Mouse (Mus musculus) neural tube, embryonic 12.5 days (tissue): ENCODE measurements around the gene Msrb3. TPM values are rescaled to one million over a fixed set of nuclear protein-coding genes. Genes with fewer than 3 reads are reported as not detected.

Source experiments
- ATAC-seq: fragments of 200-750 bp; cut with Nextera tagmentation; 2 replicates; pipeline ENCODE4 v1.8.0; 2017; ENCODE audit warnings: low read depth, mild to moderate bottlenecking, moderate TSS enrichment, moderate library complexity; ENCODE audit not compliant: low FRiP score
- H3K27ac ChIP-seq: fragments of 300-500 bp; sonication (generic); 2 replicates; pipeline ENCODE4 v1.5.1; 2016
- H3K27me3 ChIP-seq: fragments of 300-500 bp; sonication (generic); replicated peaks from 2 replicates; pipeline ENCODE4 v1.6.1; 2016; ENCODE audit warnings: mild to moderate bottlenecking
- H3K36me3 ChIP-seq: fragments of 300-500 bp; sonication (generic); 2 replicates; pipeline ENCODE4 v1.6.1; 2016; ENCODE audit warnings: mild to moderate bottlenecking
- H3K4me1 ChIP-seq: fragments of 300-500 bp; sonication (generic); 2 replicates; pipeline ENCODE4 v1.6.1; 2016
- H3K4me2 ChIP-seq: fragments of 300-500 bp; sonication (generic); replicated peaks from 2 replicates; pipeline ENCODE4 v1.6.1; 2016; ENCODE audit warnings: mild to moderate bottlenecking
- H3K4me3 ChIP-seq: fragments of 300-500 bp; sonication (generic); 2 replicates; pipeline ENCODE4 v1.5.1; 2016
- H3K9ac ChIP-seq: fragments of 300-500 bp; sonication (generic); 2 replicates; pipeline ENCODE4 v1.6.1; 2016; ENCODE audit warnings: mild to moderate bottlenecking
- H3K9me3 ChIP-seq: fragments of 300-500 bp; sonication (generic); 2 replicates; pipeline ENCODE4 v1.6.1; 2016; ENCODE audit warnings: mild to moderate bottlenecking
- WGBS: fragments of 180-500 bp; shearing (Covaris S2); methylation state at CpG from one replicate; pipeline ENCODE4 v1.1.7; 2016; 5-methylcytosine and 5-hydroxymethylcytosine counted together
- polyA plus RNA-seq: library from polyadenylated mRNA; unstranded; fragments of >200 nt; fragmentation: Nextera tagmentation; extraction: Ambion mirVana; gene quantifications from 2 replicates; pipeline ENCODE4 v1.2.1, GENCODE M21; 2016

Gene Msrb3
- polyA plus RNA-seq, 1 experiment from 2014 or later, result 3.5 TPM

DNA sequence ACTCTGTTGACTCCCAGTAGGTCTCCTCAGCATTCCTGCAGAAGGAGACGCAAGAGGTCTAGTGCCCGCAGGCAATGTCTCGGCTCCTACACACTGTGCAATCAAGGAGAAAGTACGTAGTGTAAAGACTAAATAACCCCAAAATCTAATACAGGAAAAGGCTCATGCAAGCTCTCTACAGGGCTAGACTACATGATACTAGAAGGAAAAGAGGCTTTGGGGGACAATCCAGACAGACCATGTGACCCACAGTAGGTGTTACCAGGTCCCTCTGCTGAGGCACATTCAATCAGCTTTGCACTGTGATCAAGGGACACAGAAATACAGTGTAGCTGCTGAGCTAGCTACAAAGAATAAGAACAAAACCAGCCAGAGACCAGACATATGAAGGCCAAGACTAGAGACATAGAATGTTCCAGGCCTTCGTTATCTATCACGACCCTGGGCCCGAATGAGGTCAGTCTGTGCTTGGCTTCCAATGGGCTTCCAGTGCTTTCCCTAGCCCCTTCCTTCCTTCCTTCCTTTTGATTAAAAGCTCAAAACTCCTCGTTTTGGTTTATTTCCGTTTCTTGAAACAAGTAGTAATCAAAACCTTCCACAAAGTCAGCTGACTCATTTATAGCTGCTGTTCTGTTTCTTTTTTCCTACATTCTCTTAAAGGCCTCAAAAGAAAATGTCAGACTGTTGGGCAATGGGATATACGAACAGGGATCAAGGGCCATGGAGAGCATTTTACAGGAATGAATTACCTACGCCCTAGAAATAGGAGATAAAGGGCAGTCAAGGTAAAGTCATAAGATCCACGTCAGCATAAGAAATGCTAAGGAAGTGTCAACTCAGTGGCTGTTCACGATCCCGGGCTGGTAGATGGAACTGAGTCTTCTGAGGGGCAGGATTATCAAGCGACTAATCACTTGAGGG lies 3.7 kb downstream of the Msrb3 start:
- Histone ChIP-seq H3K4me2 (no peak overlapping the region), H3K27ac (no peak overlapping the region), H3K27me3 (peaks cover 3% of the 10 kb centered on the region; the same call in 1 of the 2 replicates), H3K9ac (no peak overlapping the region), H3K9me3 (0 out of 2 replicates have a peak, but pooled peaks cover 5% of the 10 kb centered on the region), H3K4me1 (peaks cover 12% of the 10 kb centered on the region), H3K36me3 (no peaks in the 10 kb centered on the region), H3K4me3 (no peak overlapping the region)
- 81% methylated on average over 15 of the region's 15 CpGs for WGBS
- no peak for ATAC-seq

DNA sequence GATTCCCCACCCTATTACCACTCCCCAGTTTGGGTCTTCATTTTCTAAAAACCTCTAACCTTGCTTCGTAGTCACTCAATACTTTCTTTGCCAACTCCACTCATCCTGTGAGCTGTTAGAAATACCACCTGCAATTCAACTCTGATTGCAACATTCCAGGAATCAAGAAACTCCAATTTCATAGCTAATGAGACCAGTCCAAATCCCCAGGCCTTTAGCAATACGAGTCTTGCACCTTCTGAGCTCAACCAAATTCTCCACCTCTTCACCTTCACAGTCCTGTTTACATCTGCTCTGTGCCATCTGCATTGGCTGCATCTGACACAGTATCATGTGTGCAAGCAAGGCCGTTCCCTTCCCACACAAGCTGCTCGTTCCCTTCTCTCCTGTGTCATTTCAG lies 5.0 kb downstream of the Msrb3 start:
- no peak for ATAC-seq

GRCm38 (mm10) chr10:120891131-120891530 lies 7.8 kb downstream of the Msrb3 start:
- Histone ChIP-seq H3K27me3 (no peaks in the 10 kb centered on the region), H3K4me1 (no peaks in the 10 kb centered on the region), H3K4me2 (no peak overlapping the region), H3K27ac (no peak overlapping the region), H3K36me3 (no peaks in the 10 kb centered on the region), H3K9me3 (0 out of 2 replicates have a peak, but pooled peaks cover 5% of the 10 kb centered on the region), H3K9ac (no peak overlapping the region), H3K4me3 (no peak overlapping the region)
- no peak for ATAC-seq
- WGBS, result 94% methylated on average over 4 of the region's 4 CpGs

More for the DNA sequence above, 5.0 kb downstream of the Msrb3 start:
- peaks cover 7% of the 10 kb centered on the region for H3K4me1 ChIP-seq
- 79% methylated on average over 4 of the region's 4 CpGs for WGBS
- no peak overlapping the region for H3K27ac ChIP-seq
- peaks cover 3% of the 10 kb centered on the region; the same call in 1 of the 2 replicates for H3K27me3 ChIP-seq
- no peak overlapping the region for H3K4me3 ChIP-seq
- no peaks in the 10 kb centered on the region for H3K36me3 ChIP-seq
- 0 out of 2 replicates have a peak, but pooled peaks cover 5% of the 10 kb centered on the region for H3K9me3 ChIP-seq
- H3K9ac ChIP-seq, result no peak overlapping the region
- no peak overlapping the region for H3K4me2 ChIP-seq

DNA sequence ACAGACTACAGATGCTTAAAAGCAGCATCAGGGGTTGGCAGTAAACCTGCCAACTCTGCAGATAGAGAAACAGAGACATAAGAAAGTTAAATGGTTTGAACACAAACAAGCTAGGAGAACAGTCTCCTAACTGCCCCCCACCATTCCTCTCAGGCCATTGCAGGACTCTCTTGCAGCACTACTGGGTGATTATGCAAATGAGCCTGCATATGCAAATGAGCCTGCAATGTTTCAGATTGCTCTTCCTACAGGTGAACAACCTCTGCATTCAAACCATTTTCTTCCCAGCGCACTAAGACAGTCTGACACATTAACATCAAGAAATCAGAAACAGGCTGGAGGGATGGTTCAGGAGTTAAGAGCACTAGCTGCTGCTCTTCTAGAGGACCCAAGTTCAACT lies 8.3 kb downstream of the Msrb3 start:
- Histone ChIP-seq H3K4me3 (no peak overlapping the region), H3K27ac (no peak overlapping the region), H3K4me2 (no peak overlapping the region), H3K4me1 (no peaks in the 10 kb centered on the region), H3K27me3 (no peaks in the 10 kb centered on the region), H3K9ac (no peak overlapping the region), H3K36me3 (no peaks in the 10 kb centered on the region), H3K9me3 (0 out of 2 replicates have a peak, but pooled peaks cover 5% of the 10 kb centered on the region)
- WGBS, result 92% methylated on average over 1 of the region's 1 CpGs
- no peak for ATAC-seq

DNA sequence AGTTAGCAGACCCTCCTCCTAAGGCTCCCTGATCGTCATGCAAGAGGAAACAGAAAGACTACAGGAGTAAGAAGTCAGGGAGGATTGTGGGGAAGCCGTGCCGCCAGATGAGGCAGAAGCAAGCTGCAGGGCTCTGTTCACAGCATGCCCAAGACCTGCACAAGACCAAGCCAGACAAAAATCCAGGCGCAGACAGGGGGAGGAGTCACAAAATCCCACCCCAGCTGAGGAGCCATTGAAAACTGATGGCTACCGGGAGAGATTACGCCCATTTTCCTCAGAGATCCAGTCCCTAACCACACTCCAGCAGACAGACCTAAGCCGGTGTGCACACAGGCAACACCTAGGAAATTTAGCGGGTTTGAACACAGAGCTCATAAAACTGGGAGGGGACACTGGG lies 10.4 kb downstream of the Msrb3 start:
- no peaks in the 10 kb centered on the region for H3K36me3 ChIP-seq
- WGBS, result 93% methylated on average over 8 of the region's 8 CpGs
- H3K4me1 ChIP-seq, result no peaks in the 10 kb centered on the region; the same call in 1 of the 2 replicates

GRCm38 (mm10) chr10:120884220-120884619 lies 14.7 kb downstream of the Msrb3 start:
- H3K9ac ChIP-seq, result no peak overlapping the region
- H3K27ac ChIP-seq, result no peak overlapping the region
- WGBS, result 93% methylated on average over 14 of the region's 14 CpGs
- no peak overlapping the region for H3K4me2 ChIP-seq
- no peaks in the 10 kb centered on the region for H3K36me3 ChIP-seq
- no peak for ATAC-seq
- no peak overlapping the region for H3K4me3 ChIP-seq
- H3K9me3 ChIP-seq, result no peaks in the 10 kb centered on the region
- H3K4me1 ChIP-seq, result no peaks in the 10 kb centered on the region; the same call in 1 of the 2 replicates
- no peaks in the 10 kb centered on the region for H3K27me3 ChIP-seq

More for the DNA sequence above, 10.4 kb downstream of the Msrb3 start:
- Histone ChIP-seq H3K4me2 (no peak overlapping the region), H3K27me3 (no peaks in the 10 kb centered on the region), H3K9me3 (0 out of 2 replicates have a peak, but pooled peaks cover 5% of the 10 kb centered on the region), H3K4me3 (no peak overlapping the region), H3K9ac (no peak overlapping the region), H3K27ac (no peak overlapping the region)
- ATAC-seq, result no peak

DNA sequence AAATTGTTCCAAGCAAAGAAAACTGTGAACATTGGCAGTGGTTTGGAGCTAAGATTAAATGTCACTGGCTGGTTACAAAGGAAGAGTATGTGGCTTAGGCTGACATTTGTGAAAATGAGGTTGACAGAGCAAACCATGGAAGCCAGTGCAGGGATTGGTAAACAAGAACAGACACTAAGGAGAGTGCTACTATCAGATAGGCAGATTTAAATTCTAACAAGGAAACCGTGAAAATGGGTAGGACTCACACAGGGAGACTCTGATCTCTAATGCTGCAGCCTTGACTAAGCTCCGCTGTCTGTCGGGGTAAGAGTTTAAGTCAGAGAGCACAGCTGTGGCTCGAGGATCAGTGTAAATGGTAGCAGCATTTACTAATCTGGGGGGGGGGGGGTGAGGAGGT lies 15.2 kb downstream of the Msrb3 start:
- Histone ChIP-seq H3K4me3 (no peak overlapping the region), H3K4me2 (peak overlapping the region; percentile 70; the same call in 1 of the 2 replicates), H3K4me1 (no peaks in the 10 kb centered on the region; the same call in 1 of the 2 replicates), H3K9ac (no peak overlapping the region), H3K36me3 (no peaks in the 10 kb centered on the region), H3K27me3 (no peaks in the 10 kb centered on the region), H3K9me3 (no peaks in the 10 kb centered on the region), H3K27ac (no peak overlapping the region)
- no peak for ATAC-seq
- WGBS, result 79% methylated on average over 4 of the region's 4 CpGs

DNA sequence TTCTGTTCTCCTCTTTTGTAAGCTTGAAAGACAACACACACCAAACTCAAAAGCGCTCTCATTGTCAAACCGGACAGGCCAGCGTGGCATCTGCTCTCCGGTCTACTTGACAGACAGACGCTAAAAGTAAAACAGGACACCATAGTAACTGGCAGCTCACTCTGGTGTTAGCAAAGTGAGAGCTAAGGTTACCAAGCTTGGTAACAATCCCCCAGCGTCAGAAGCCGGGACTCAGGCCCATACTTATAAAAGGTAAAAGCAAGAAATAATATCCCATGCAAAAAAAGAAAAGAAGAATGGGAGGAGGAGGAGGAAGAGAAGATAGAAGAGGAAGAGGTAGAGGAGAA lies 15.9 kb downstream of the Msrb3 start:
- 1% methylated on average over 7 of the region's 7 CpGs for WGBS
- Histone ChIP-seq H3K4me1 (no peaks in the 10 kb centered on the region; the same call in 1 of the 2 replicates), H3K4me3 (peak overlapping the region; percentile 33), H3K27me3 (no peaks in the 10 kb centered on the region), H3K9me3 (no peaks in the 10 kb centered on the region), H3K9ac (no peak overlapping the region; the same call in none of the 2 replicates), H3K27ac (peak overlapping the region; percentile 43; the same call in 1 of the 2 replicates), H3K36me3 (no peaks in the 10 kb centered on the region), H3K4me2 (peak overlapping the region; percentile 70)
- ATAC-seq, result no peak

DNA sequence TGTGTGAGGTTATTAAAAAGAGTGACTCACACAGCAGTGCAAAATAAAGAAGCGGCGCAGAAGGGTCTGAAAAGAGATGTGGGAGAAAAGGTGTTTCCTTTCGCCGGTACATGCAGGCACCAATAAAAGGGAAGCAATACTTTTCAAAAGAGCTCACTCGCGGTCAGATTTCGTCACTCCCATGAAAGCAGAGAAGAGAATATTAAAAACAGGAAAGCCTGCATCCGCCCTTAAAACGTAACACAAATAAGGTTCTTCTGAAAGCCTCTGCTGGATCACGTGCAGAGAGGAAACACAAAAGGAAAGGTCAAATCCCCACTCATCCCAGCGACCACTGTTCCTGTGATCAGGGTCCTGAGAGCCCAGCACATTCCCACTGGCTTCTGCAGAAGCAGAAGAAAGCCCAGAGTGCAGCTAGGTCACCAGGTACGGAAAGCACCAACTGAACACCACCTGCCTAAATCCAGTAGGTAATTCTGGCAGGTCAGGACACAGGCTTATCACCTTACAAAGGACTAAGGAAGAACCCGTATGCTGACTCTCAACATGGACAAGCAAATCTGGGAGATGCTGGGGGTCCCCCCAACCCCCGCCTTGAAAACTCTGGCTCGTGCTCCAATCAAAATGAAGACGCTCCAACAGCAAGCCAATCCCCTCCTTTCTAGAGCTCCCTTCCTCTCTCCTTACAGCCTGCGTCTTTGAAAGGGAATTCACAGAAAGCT lies 16.4 kb downstream of the Msrb3 start:
- Histone ChIP-seq H3K9me3 (no peaks in the 10 kb centered on the region), H3K27ac (peak overlapping the region; percentile 43; the same call in 1 of the 2 replicates), H3K36me3 (no peaks in the 10 kb centered on the region), H3K4me1 (no peaks in the 10 kb centered on the region; the same call in 1 of the 2 replicates), H3K4me2 (peak overlapping the region; percentile 70), H3K9ac (no peak overlapping the region; the same call in 1 of the 2 replicates), H3K27me3 (no peaks in the 10 kb centered on the region), H3K4me3 (peak overlapping the region; percentile 33)
- WGBS, result 20% methylated on average over 17 of the region's 17 CpGs
- peak; percentile 93 for ATAC-seq

DNA sequence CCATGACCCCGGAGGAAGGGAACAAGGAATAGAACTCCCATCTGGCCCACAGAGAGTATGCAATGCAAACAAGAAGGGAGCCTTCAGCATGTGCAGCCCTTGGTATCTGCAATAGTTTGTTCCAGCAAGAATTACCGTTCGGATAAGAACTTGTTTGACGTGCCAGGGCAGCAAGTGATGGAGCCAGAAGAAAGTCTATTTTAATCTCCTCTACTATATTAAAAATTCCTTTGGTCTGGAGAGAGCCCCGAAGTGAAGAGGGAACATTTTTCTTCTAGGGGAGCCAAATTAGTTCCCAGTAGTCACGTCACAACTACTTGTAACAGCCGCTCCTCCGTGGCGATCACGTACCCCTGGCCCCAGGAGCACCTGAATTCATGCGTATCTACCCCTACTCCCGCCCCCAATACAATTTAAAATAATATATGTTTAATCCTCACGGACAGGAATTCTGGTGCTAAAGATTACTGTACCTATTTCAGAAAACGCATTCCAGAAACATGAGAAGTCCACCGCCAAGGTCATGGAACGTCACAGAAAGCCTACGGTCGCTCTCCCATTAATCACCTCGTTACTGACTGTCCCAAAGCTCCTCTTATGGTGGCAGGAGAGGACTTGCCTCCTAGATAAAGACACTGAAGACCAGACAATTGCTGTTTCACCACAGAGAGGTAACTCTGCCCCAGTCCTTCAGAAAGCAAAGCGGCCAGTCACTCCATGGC lies 22.2 kb downstream of the Msrb3 start:
- peaks cover 12% of the 10 kb centered on the region for H3K4me1 ChIP-seq
- no peak overlapping the region for H3K4me3 ChIP-seq
- ATAC-seq, result no peak
- no peaks in the 10 kb centered on the region for H3K9me3 ChIP-seq
- no peak overlapping the region for H3K9ac ChIP-seq
- WGBS, result 77% methylated on average over 20 of the region's 20 CpGs
- no peaks in the 10 kb centered on the region for H3K36me3 ChIP-seq
- H3K4me2 ChIP-seq, result peak overlapping the region; percentile 42; the same call in 1 of the 2 replicates
- H3K27ac ChIP-seq, result no peak overlapping the region
- H3K27me3 ChIP-seq, result no peaks in the 10 kb centered on the region

GRCm38 (mm10) chr10:120875672-120876463 lies 23.0 kb downstream of the Msrb3 start:
- ATAC-seq, result peak; percentile 45; the same call in 1 of the 2 replicates
- no peak overlapping the region for H3K4me3 ChIP-seq
- H3K36me3 ChIP-seq, result no peaks in the 10 kb centered on the region
- peaks cover 12% of the 10 kb centered on the region for H3K4me1 ChIP-seq
- WGBS, result 25% methylated on average over 26 of the region's 26 CpGs
- no peaks in the 10 kb centered on the region for H3K27me3 ChIP-seq
- H3K9ac ChIP-seq, result no peak overlapping the region
- H3K4me2 ChIP-seq, result peak overlapping the region; percentile 42
- no peak overlapping the region for H3K27ac ChIP-seq
- H3K9me3 ChIP-seq, result no peaks in the 10 kb centered on the region
